Mouse (Mus musculus) large intestine, adult 2 months (tissue): ENCODE data around the gene Olfr718-ps1. TPM values are rescaled to one million over a fixed set of nuclear protein-coding genes. Genes with fewer than 3 reads are reported as not detected.
"Not testable (repeated sequence)": the region's sequence is repeated elsewhere in the genome, so short reads cannot be mapped to it uniquely, and the experiment has no call there.

Experiments
- DNase-seq: peaks from one replicate; pipeline ENCODE4 v3.0.0-alpha.2; 2012; ENCODE audit warnings: low read depth, low spot score
- WGBS: fragments of 180-500 bp; shearing (Covaris S2); methylation state at CpG from one replicate; pipeline ENCODE4 v1.1.7; 2018; 5-methylcytosine and 5-hydroxymethylcytosine counted together
- polyA plus RNA-seq: library from polyadenylated mRNA; depleted of rRNA; stranded (reverse); fragments of >200 nt; gene quantifications from 2 replicates; pipeline ENCODE4 v1.2.3, GENCODE M21; 2012; rRNA removed

Olfr718-ps1 gene
- not detected in 2 replicates for polyA plus RNA-seq

DNA sequence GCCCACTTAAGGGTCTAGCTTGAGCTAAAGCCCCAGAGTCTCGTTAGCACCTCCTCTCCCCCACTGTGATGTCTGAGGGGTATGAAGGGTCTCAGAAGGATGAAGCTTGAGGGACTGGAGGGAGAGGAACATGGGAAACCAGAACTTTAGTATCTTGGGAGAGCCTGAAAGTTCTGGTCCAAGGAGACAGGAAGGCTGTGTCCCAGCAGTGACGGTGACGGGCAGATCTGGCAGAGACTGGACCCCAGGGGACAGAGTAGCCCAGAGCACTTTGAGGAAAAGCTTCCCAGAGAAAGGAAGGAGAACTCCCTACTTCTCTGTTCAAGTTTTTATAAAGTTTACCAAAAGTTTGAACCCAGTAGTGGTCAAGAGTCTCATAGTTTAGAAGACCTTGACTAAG lies at the start of gene Olfr718-ps1:
Olfr718-ps1 (minus strand) TSS at position 101 of the 400 bp plus-strand sequence.
- 67% methylated on average over 3 of the region's 3 CpGs for WGBS
- no peak for DNase-seq

DNA sequence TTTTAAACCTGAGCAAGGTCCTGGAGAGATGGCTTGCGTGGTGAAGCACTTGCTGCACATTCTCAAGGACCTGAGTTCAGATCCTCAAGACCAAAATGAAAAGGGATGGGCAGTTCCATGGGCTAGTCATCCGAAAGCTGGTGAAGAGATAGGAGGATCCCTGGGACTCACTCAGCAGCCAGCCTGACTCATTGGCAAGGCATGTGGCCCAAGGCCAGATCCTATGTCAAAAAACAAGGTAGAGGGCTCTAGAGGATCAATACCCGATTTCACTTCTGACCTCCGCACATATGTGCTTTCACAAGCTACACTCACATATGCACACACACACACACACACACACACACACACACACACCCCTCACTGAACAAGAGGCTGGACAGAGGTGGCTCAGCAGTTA lies 49.1 kb upstream of the Olfr718-ps1 start:
- WGBS = 70% methylated on average over 4 of the region's 4 CpGs
- no peak for DNase-seq

DNA sequence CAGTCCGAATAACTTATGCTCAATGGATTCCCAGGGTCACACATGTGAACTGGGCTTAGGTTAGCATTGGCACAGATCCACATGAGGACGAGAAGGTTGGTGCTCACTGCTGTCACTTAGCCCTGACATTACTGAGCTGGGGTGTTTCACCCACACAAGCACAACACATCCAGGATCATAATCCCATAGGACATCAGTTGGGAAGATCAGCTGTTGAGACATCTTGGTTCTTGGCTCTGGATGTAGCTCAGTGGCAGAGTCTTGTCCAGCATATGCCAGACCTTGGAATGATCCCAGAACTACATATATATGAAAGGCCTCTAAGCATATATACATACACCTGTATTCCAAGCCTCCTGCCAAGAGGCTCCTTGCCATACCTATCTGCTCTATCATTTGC lies 47.8 kb upstream of the Olfr718-ps1 start:
- 68% methylated on average over 2 of the region's 2 CpGs for WGBS
- DNase-seq = no peak

DNA sequence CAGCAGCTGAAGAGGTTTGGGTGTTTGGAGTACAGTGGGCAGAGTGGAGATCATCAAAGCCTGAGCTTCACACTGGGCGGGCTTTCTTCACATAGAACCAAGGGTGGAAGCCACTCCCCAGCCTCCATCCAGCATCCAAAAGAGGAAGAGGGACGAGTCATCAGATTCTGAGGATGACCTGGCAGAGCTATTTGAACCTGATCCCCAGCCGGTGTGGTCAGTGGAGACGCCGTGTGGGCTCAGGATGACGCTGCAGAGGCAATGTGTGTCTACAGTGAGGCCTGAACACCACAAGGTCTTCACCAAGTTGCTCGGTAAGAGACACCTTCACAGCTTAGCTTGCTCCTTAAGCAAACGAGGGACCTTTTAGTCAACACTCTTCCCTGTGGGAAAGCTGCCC lies 47.4 kb upstream of the Olfr718-ps1 start:
- not testable (repeated sequence) for DNase-seq
- 53% methylated on average over 8 of the region's 8 CpGs for WGBS

DNA sequence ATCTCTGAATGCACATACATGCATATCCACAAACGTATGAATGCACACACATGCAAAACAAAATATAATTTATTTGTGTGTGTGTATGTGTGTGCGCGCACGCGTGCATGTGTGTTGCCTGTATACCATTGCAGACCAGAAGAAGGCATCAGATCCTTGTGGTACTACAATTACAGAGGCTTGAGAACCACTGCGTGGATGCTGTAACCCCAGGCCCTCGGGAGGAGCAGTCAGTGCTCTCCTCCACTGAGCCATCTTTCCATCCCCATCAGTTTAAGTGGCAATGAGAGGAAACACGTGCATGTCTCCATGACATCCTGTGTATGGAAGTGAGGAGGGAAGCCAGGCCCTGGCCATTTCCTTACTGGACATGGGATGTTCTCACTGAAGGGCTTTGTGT lies 45.4 kb upstream of the Olfr718-ps1 start:
- DNase-seq = no peak

DNA sequence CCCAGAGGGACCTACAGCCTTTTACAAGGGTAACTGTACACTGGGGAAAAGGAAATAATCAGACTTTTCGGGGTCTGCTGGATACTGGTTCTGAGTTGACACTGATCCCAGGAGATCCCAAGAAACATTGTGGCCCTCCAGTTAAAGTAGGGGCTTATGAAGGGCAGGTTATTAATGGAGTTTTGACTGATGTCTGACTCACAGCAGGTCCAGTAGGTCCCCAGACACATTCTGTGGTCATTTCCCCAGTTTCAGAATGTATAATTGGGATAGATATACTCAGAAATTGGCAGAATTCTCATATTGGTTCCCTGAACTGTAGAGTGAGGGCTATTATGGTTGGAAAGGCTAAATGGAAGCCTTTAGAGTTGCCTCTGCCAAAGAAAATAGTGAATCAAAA lies 40.6 kb upstream of the Olfr718-ps1 start:
- not testable (repeated sequence) for DNase-seq
- WGBS = 71% methylated on average over 1 of the region's 1 CpGs

More for the DNA sequence above, 45.4 kb upstream of the Olfr718-ps1 start:
- WGBS = 83% methylated on average over 8 of the region's 8 CpGs

DNA sequence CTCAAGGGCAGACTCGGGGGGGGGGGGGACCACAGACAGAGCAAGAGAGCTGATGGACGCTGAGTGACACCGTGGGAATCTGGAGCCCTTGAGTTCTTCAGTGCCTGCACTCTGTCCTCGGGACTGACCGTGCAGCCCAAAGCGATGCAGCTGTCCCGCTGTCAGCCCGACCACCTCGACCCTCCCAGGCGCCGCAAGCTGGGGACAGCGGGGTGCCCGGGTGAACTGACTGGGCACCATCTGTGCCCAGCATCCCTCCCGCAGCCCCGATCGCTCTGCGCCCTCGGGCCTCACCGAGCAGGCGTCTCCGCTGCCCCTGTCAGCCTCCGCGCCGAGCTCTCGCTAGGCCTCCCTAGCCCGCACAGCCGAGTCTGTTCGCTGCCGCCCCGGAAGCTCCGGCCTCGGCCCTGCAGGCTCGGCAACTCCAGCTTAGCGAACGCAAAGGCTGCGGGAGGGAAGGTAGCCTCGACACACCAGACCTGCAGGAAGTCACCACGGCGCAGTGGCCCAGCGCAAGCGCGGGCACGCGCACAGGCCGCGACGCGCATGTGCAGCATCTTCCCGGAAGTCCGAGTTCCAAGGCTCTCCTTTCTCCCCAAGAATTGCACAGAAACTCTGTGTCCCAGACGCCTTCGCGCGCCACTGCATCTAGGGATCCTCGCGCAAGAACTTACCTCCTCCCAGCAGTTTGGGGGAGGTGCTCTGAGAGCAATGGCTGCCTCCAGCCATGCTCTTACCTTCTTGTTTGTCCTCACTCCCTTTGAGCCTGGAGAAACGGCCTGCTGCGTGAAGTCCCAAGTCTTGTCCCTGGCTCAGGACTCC lies 33.1 kb upstream of the Olfr718-ps1 start, which contains the start of the genes Rbak and Spdye4b:
Rbak (minus strand) TSS at position 521 of the 822 bp plus-strand sequence.
Spdye4b (plus strand) TSS at position 763 of the 822 bp plus-strand sequence.
- DNase-seq = peak; percentile 79
- WGBS = under 1% methylated on average over 58 of the region's 58 CpGs

DNA sequence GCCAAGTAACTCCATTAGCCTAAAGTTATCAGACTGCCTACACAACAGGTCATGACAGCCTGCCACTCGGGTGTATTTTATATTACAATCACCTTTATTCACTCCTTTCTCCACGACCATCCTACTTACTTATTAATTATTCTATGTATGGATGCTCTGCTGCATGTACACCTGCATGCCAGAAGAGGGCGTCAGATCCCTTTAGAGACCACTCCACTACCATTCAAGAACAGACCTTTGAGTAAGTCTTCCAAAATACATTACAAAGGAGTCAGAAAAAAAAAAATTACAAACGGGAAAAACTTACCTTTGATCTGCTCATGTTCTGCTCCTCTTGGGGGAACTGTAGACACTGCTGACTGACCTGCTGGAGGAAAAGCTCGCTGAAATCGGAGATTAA lies 31.8 kb upstream of the Olfr718-ps1 start:
- DNase-seq = no peak
- 37% methylated on average over 6 of the region's 6 CpGs for WGBS

DNA sequence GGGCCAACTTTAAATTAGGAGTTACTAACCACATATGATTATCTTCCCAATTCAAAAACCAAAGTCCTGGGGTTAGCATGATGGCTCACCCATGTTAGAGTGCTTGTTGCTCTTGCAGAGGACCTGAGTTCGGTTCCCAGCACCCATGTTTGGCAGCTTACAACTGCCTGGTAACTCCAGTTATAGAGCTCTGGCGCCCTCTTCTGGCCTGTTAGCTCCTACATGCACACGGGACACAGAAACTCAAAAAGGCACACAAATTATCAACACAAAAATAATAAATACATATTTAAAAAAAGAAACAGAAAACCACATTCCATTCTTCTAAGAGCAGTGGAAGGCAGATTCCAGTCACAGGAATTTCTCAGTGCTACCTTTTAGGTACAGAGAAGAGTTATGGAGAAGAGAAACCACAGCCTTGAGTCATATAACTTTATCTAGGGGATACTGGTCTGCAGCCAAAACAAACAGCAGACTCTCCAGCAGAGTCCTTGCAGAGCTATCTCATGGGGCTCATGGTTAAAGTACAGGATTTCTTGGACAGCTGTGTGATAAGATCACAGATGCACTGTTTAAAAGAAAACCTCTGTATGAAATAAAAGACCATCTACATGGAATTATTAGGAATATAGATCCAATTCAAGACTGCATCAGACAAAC lies 30.3 kb upstream of the Olfr718-ps1 start:
- DNase-seq = no peak
- WGBS = 91% methylated on average over 3 of the region's 3 CpGs

DNA sequence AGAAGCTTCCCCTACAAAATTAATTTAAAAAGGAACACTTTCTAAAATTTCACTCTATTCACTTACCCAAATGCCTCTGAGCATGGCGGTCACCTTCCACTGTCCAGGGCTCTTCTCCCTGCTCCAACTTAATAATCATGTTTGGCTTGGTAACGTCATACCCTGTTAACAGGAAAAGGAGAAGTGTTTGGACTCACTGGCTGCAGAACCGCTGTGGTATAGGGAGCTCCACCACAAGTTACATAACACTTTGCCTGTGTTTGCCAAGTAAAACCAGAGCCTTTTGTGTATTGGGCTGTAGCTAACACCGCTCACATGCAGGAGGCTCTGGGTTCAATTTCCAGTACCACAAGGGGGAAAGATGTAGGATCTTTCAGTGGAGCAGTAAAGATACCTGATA lies 28.6 kb upstream of the Olfr718-ps1 start:
- DNase-seq = no peak
- WGBS = 94% methylated on average over 4 of the region's 4 CpGs

DNA sequence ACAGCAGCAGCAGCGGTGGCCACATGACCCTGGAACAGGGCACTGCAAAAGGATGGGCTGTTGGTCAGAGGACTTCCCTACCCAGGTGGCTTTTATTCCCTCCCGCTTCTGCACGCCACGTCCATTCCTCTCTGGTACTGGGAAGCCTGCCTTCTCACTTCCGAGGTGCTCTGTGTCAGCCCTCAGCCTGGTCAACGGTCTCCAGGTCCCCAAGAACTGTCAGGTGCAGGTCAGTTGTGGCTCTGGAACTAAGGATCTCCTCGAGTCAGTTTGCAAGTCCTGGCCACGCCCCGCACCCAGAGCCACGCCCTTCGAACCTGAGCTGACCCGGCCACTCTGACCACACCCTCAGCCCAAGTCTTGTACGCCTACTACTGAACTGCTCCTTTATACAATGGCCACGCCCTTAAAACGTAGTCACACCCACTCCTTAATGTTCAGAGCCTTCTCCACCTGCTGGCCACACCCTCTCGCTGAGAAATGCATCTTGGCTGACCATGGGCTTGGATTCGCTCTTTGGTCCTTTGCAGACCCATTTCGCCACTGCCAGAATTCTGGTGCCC lies 18.2 kb upstream of the Olfr718-ps1 start:
- DNase-seq = peak; percentile 56
- 10% methylated on average over 18 of the region's 18 CpGs for WGBS

DNA sequence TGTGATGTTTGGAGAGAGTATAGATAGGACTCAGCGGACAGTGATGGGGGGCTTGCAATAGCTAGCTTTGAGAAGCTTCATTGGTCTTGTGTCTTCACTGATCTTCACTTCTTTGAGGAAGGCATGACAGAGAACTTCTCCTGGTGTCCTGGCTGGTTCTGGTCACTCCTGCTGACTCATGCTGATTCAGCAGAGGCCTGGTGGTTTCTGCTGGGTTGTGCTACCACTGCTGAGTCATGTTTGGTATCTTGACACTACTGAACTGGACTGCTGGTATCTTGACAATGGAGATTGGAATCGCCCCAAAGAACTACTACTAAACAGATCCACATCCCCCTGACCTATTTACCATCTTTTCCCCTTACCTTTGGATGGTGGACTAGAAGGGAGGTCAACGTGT lies 8.2 kb upstream of the Olfr718-ps1 start:
- no peak for DNase-seq
- WGBS = 86% methylated on average over 3 of the region's 3 CpGs

DNA sequence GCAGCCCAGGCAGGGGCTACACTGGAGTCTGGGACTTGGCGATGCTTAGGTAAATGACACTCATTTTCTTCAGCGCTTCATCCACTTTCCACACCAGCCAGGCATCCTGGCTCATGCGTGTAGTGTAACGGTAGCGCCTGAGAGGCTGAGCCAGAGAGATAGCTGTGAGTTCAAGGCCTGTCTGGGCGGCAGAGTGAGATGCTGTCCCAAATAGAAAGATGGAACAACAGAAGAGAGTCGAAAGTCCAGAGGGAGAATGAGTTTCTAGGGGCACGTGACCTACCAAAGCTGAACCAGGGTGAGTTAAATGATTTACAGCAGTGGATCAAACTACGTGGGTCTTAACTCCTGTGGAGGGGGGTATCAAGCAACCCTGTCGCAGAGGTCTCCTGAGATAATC lies 6.4 kb upstream of the Olfr718-ps1 start:
- no peak for DNase-seq
- WGBS = 86% methylated on average over 10 of the region's 10 CpGs

DNA sequence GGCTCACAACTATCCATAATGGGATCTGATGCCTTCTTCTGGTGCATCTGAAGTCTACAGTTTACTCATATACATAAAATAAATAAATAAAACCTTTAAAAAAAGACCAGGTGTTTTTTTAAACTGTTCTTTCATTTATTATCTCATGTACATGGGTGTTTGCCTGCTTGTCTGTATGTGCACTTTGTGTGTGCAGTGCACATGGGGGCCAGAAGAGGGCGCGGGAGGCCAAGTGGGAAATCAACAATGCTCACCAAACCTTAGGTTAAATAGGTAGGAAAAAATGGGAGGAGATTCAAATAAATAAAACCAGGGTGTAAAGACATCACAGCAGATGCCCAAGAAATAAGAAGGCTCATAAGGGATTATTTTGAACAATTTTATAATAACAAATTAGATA lies 2.7 kb upstream of the Olfr718-ps1 start:
- 85% methylated on average over 2 of the region's 2 CpGs for WGBS

DNA sequence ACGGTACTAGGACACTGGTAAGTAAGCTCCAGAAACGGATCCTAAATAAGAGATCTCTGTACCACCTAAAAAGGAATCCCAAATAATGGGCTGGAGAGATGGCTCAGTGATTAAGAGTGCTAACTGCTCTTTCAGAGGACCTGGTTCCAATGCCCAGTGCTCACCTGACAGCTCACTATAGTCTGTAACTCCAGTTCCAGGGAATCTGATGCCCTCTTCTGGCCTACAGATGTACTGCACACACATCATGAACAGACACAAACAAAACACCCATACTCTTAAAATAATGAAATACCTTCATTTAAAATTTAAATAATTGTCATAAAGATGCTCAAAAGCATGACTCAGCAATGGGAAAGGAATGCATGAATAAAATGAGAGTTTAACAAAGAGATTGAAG lies 2.2 kb upstream of the Olfr718-ps1 start:
- DNase-seq = no peak
- 91% methylated on average over 2 of the region's 2 CpGs for WGBS

More for the DNA sequence above, 2.7 kb upstream of the Olfr718-ps1 start:
- DNase-seq = no peak

DNA sequence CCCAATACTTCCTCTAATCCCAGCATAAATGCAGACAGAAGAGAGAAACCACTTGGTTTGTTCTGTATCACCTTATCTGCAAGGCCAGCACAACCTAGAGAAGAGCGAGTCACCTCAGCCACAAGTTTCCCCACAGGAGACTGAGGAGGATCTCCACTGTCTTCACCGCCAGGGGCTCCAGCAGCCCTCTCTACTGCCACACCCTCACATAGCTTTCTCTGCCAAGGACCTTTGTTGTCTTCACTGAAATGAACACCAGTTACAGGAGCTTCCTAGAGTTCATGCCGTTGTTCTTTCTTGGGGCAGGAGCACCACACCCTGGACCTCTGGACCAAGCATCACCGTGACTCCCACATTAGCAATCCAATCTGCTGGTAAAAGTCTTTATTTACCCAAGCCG lies 1.3 kb upstream of the Olfr718-ps1 start:
- no peak for DNase-seq
- 62% methylated on average over 5 of the region's 5 CpGs for WGBS

DNA sequence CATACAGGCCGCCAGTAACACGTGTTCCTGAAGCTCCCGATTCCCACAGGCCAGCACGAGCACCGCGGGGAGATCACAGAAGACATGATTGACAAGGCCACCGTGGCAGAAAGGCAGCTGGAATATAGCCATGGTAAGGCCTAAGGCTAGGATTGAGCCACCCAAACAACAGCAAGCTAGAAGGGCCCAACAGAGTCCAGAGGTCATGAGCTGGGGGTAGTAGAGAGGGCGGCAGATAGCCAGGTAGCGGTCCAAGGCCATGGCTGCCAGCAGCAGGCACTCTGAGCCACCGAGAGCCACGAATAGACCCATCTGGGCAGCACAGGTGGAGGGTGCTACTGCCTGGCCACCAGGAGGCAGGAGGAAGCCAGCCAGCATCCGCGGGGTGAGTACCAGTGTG lies 9.8 kb downstream of the Olfr718-ps1 start:
- no peak for DNase-seq
- 84% methylated on average over 13 of the region's 13 CpGs for WGBS

DNA sequence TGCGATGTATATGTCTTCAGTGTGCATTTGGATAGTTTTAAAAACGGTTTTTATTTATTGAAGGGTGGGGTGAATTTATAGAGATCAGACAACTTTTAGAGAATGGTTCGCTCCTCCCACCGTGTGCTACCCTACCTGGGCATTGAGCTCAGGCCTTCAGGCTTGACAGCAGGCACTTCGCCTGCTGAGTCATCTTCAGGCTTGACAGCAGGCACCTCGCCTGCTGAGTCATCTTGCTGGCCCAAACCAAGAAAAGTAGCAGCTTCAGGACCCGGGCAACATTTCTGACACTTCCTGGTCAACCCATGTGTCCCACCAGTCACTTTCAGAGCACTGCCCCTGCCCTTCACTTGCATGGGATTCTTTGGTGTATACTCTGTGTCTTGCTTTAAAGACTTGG lies 12.3 kb downstream of the Olfr718-ps1 start:
- no peak for DNase-seq
- WGBS = 85% methylated on average over 7 of the region's 7 CpGs

DNA sequence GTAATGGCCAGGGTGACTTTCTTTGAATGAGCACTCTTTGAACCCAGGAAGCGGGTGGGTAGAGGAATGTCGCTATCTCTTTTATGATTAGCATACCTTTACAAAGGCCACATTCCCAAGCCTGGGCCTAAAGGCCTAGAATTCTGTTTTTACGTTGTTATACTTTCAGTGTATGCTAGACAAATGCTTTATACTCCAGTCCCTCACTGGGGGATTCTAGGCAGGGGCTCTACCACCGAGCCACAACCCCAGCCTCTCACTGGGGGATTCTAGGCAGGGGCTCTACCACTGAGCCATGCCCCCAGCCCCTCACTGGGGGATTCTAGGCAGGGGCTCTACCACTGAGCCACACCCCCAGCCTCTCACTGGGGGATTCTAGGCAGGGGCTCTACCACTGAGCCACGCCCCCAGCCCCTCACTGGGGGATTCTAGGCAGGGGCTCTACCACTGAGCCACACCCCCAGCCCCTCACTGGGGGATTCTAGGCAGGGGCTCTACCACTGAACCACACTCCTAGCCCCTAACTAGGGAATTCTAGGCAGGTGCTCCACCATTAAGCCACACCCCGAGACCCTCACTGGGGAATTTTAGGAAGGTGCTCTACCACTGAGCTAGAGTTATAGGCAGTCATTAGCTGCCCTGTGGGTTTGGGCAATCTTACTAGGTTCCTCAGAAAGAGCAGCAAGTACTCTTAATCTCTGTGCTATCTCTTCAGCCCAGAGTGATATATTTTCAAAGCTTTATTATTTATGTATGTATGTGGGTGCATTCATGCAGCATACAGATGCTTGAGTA lies 13.0 kb downstream of the Olfr718-ps1 start:
- DNase-seq = not testable (repeated sequence)
- 90% methylated on average over 4 of the region's 6 CpGs for WGBS
